8 mouse cellular contexts compared by ENCODE assay signal in genomic region chr7:141693591-141694273, GRCm38 (mm10). TPM values are rescaled to one million over a fixed set of nuclear protein-coding genes. Genes with fewer than 3 reads are reported as not detected.
DNase-seq lines count a peak whose midpoint lies in the region; ATAC-seq and TF ChIP-seq lines count a peak whose summit lies in the region.

No protein-coding gene starts in this region.

- peak overlapping the region; percentile 28 for H3K4me2 ChIP-seq in lung, postnatal 0 days (replicated peaks; ENCODE audit: low read depth, low read length)
- peak overlapping the region; percentile 47 for H3K4me2 ChIP-seq in stomach, embryonic 15.5 days

- no peak for TF ChIP-seq POLR2A in lung, adult 2 months (IDR thresholded peaks at IDR 0.05; ENCODE audit: borderline replicate concordance, extremely low read depth, low read depth, low read length)

- H3K27ac ChIP-seq in forebrain, embryonic 10.5 days: no peak overlapping the region
- no peak overlapping the region for H3K27ac ChIP-seq in lung, postnatal 0 days (ENCODE audit: low read length)
- no peak overlapping the region for H3K27ac ChIP-seq in stomach, embryonic 15.5 days

- H3K36me3 ChIP-seq in forebrain, embryonic 10.5 days (replicated peaks): no peaks in the 10 kb centered on the region
- no peaks in the 10 kb centered on the region for H3K36me3 ChIP-seq in lung, postnatal 0 days (ENCODE audit: insufficient read depth, low read length)
- H3K36me3 ChIP-seq in stomach, embryonic 15.5 days: no peaks in the 10 kb centered on the region

- H3K4me1 ChIP-seq in lung, adult 2 months (ENCODE audit: control insufficient read depth, insufficient read depth, low read length): no peaks in the 10 kb centered on the region
- peaks cover 8% of the 10 kb centered on the region; the same call in 1 of the 2 replicates for H3K4me1 ChIP-seq in forebrain, embryonic 10.5 days
- H3K4me1 ChIP-seq in lung, postnatal 0 days (ENCODE audit: insufficient read depth, low read depth, low read length): no peaks in the 10 kb centered on the region
- H3K4me1 ChIP-seq in stomach, embryonic 15.5 days: no peaks in the 10 kb centered on the region

- H3K9ac ChIP-seq in lung, postnatal 0 days (replicated peaks; ENCODE audit: low read depth): no peak overlapping the region
- no peak overlapping the region for H3K9ac ChIP-seq in stomach, embryonic 15.5 days

- no peak for TF ChIP-seq EP300 in lung, postnatal 0 days (IDR thresholded peaks at IDR 0.05)

- WGBS in lung, adult 2 months: 46% methylated on average over 30 of the region's 30 CpGs
- 59% methylated on average over 30 of the region's 30 CpGs for WGBS in forebrain, embryonic 10.5 days
- WGBS in lung, postnatal 0 days: 41% methylated on average over 30 of the region's 30 CpGs
- WGBS in stomach, embryonic 15.5 days: 37% methylated on average over 30 of the region's 30 CpGs

- DNase-seq in lung, adult 2 months: peak; percentile 8
- DNase-seq in lung, adult 18-20 months: no peak
- DNase-seq in forebrain, embryonic 10.5 days (ENCODE audit: extremely low spot score, low spot score): no peak
- DNase-seq in kidney, adult 18-20 months: peak; percentile 14
- DNase-seq in lung, postnatal 0 days (ENCODE audit: low spot score): peak; percentile 33
- DNase-seq in urinary bladder, postnatal 10 days (ENCODE audit: low spot score): no peak
- DNase-seq in thymus, postnatal 10 days (ENCODE audit: low spot score in 2 of 2): no peak

- H3K4me3 ChIP-seq in lung, adult 2 months (replicated peaks; ENCODE audit: extremely low read depth, low read depth, low read length): no peak overlapping the region
- H3K4me3 ChIP-seq in forebrain, embryonic 10.5 days: peak overlapping the region; percentile 12
- no peak overlapping the region for H3K4me3 ChIP-seq in lung, postnatal 0 days (ENCODE audit: low read depth, low read length)
- H3K4me3 ChIP-seq in stomach, embryonic 15.5 days (replicated peaks): peak overlapping the region; percentile 21; the same call in 1 of the 2 replicates

- no peaks in the 10 kb centered on the region for H3K9me3 ChIP-seq in forebrain, embryonic 10.5 days
- H3K9me3 ChIP-seq in lung, postnatal 0 days (ENCODE audit: low read length): no peaks in the 10 kb centered on the region
- H3K9me3 ChIP-seq in stomach, embryonic 15.5 days: no peaks in the 10 kb centered on the region

- ATAC-seq in lung, postnatal 0 days: peak; percentile 76
- ATAC-seq in stomach, embryonic 15.5 days (ENCODE audit: insufficient read depth, low FRiP score, low read depth): no peak; the same call in 1 of the 2 replicates

- H3K27me3 ChIP-seq in forebrain, embryonic 10.5 days (ENCODE audit: poor library complexity, severe bottlenecking): peaks cover 9% of the 10 kb centered on the region; the same call in 1 of the 2 replicates
- H3K27me3 ChIP-seq in lung, postnatal 0 days (replicated peaks; ENCODE audit: insufficient read depth, low read length): no peaks in the 10 kb centered on the region
- H3K27me3 ChIP-seq in stomach, embryonic 15.5 days (replicated peaks): no peaks in the 10 kb centered on the region; the same call in 1 of the 2 replicates

- no peak for TF ChIP-seq CTCF in lung, adult 2 months (IDR thresholded peaks at IDR 0.05; ENCODE audit: insufficient read depth, low read length)
- TF ChIP-seq CTCF in lung, postnatal 0 days (IDR thresholded peaks at IDR 0.05): peak; percentile 56

RNA-seq across cellular contexts. Expression of gene Muc2, which starts 3.6 kb away (rescaled TPM):
- 1.8 and 53.0 TPM in 2 replicates for polyA plus RNA-seq in lung, adult 2 months (2012; rRNA removed)
- 0.17 TPM in 1 of 2 replicates, not detected in the other for polyA plus RNA-seq in forebrain, embryonic 10.5 days (2016; fragmentation: Nextera tagmentation; extraction: Ambion mirVana)
- polyA plus RNA-seq in lung, postnatal 0 days (2015; fragmentation: Nextera tagmentation; extraction: Ambion mirVana): 0.26 and 0.36 TPM in 2 replicates
- 2.7 and 2.8 TPM in 2 replicates for polyA plus RNA-seq in stomach, embryonic 15.5 days (2015; fragmentation: Nextera tagmentation; extraction: Ambion mirVana)

RNA-seq across cellular contexts. Expression of gene Muc6, which starts 38.6 kb away (rescaled TPM):
- 0.03 and 0.04 TPM in 2 replicates for polyA plus RNA-seq in lung, adult 2 months (2012; rRNA removed)
- 0.11 and 0.16 TPM in 2 replicates for polyA plus RNA-seq in forebrain, embryonic 10.5 days (2016; fragmentation: Nextera tagmentation; extraction: Ambion mirVana)
- polyA plus RNA-seq in lung, postnatal 0 days (2015; fragmentation: Nextera tagmentation; extraction: Ambion mirVana): 0.07 TPM in 2 replicates
- polyA plus RNA-seq in stomach, embryonic 15.5 days (2015; fragmentation: Nextera tagmentation; extraction: Ambion mirVana): 2.0 and 3.3 TPM in 2 replicates

Comparison
In these comparisons a context has a peak if more than half of its experiments do, and no peak if none do; other contexts are left out.
1. DNase-seq: peak in lung, adult 2 months (single experiment), kidney, adult 18-20 months (single experiment) and lung, postnatal 0 days (single experiment); none in lung, adult 18-20 months (0 of 2), forebrain, embryonic 10.5 days (single experiment), urinary bladder, postnatal 10 days (single experiment) and thymus, postnatal 10 days (0 of 2).
2. H3K4me3 ChIP-seq: peak in forebrain, embryonic 10.5 days (single experiment) and stomach, embryonic 15.5 days (single experiment); none in lung, adult 2 months (single experiment) and lung, postnatal 0 days (single experiment).